Mouse (Mus musculus) urinary bladder, postnatal 14 days (tissue): ENCODE results near the gene Fam151b.

ENCODE experiments used
- DNase-seq: peaks from one replicate; pipeline ENCODE4 v3.0.0; 2021; ENCODE audit warnings: low spot score

Gene Fam151b

GRCm38 (mm10) chr13:92483852-92484463 lies at the start of gene Fam151b:
Gene Fam151b, minus strand, starts transcription at chr13:92484015.
- peak; percentile 90 for DNase-seq

GRCm38 (mm10) chr13:92532216-92532615 lies 48.4 kb upstream of the Fam151b start:
- DNase-seq, result no peak

GRCm38 (mm10) chr13:92531237-92531636 lies 47.4 kb upstream of the Fam151b start:
- no peak for DNase-seq

- peak; percentile 97 for DNase-seq
Observed at GRCm38 (mm10) chr13:92530721-92531211, 47.0 kb upstream of the Fam151b start, which contains the start of gene Zfyve16. Gene Zfyve16, minus strand, starts transcription at chr13:92530868.

- no peak for DNase-seq
Observed at GRCm38 (mm10) chr13:92529828-92530720, 46.3 kb upstream of the Fam151b start.

GRCm38 (mm10) chr13:92523178-92523813 lies 39.5 kb upstream of the Fam151b start:
- no peak for DNase-seq

GRCm38 (mm10) chr13:92504871-92505270 lies 21.1 kb upstream of the Fam151b start:
- no peak for DNase-seq

GRCm38 (mm10) chr13:92491923-92492322 lies 8.1 kb upstream of the Fam151b start:
- no peak for DNase-seq

GRCm38 (mm10) chr13:92490817-92491216 lies 7.0 kb upstream of the Fam151b start:
- DNase-seq, result no peak

GRCm38 (mm10) chr13:92483348-92483747 lies 467 bp downstream of the Fam151b start:
- peak; percentile 44 for DNase-seq

GRCm38 (mm10) chr13:92470151-92470550 lies 13.7 kb downstream of the Fam151b start:
- no peak for DNase-seq

- DNase-seq, result no peak
Observed at GRCm38 (mm10) chr13:92469381-92469780, 14.4 kb downstream of the Fam151b start.

GRCm38 (mm10) chr13:92467891-92468290 lies 15.9 kb downstream of the Fam151b start:
- no peak for DNase-seq

GRCm38 (mm10) chr13:92464698-92465097 lies 19.1 kb downstream of the Fam151b start:
- no peak for DNase-seq

- no peak for DNase-seq
Observed at GRCm38 (mm10) chr13:92446872-92447271, 36.9 kb downstream of the Fam151b start.

GRCm38 (mm10) chr13:92440286-92440685 lies 43.5 kb downstream of the Fam151b start:
- no peak for DNase-seq

GRCm38 (mm10) chr13:92438656-92439055 lies 45.2 kb downstream of the Fam151b start:
- DNase-seq, result no peak

GRCm38 (mm10) chr13:92427351-92427855 lies 56.4 kb downstream of the Fam151b start:
- DNase-seq, result no peak

GRCm38 (mm10) chr13:92426294-92427051 lies 57.3 kb downstream of the Fam151b start:
- no peak for DNase-seq

GRCm38 (mm10) chr13:92425758-92426264 lies 58.0 kb downstream of the Fam151b start, which contains the start of gene Ankrd34b:
Gene Ankrd34b, plus strand, starts transcription at chr13:92425896.
- peak; percentile 13 for DNase-seq

- no peak for DNase-seq
Observed at GRCm38 (mm10) chr13:92423711-92424110, 60.1 kb downstream of the Fam151b start.
